Mouse (Mus musculus): ENCODE measurements at regions not wholly inside any gene's neighbourhood (a gene's known extent, or its start where the extent isn't known, plus 50 kb on each side); places are given as distances from the start of the nearest gene placed in this dataset.

DNA sequence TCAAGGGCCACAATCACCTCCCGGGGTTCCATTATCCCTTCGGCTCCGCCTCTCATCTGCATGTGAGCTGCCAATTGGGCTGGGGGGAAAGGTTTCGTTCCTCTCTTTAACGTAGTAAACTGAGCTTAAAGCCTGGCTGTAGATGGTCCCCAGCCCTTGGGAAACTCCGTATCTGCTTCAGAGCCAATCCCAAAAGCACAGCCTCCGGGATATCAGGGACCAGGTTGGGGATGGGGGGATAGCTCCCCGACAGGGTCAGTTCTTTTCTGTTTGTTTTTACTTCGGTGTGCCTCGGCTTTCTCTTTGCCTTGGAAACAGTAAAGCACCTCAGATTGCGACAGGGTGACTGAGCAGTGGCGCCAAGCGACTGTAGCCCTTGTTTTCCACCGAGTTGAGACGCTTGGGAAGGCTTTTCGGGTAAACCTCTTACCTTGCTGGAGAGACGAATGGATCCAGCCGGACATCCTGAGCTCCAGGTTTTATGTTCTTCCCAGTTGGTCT lies 64.5 kb downstream of the Tfap2c start:
- no peak for DNase-seq (ENCODE audit: low read depth)

DNA sequence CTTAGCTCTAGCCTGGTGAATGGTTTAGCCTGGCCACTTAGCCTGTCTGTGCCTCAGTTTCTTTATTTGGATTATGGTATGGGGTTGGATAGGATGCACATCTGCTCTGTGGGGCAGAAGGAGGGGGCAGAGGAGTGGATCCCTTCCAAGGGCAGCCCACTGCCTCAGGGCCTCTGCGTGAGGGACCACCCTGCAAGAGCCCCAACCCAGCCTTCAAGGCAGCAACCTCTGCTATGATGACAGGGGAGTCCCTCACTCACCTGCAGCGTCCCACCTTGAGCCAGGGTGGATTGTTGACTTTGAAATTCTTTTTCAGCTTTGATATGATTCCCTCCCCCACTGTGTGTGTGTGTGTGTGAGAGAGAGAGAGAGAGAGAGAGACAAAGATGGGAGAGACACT lies 65.8 kb downstream of the Tfap2c start:
- no peak for DNase-seq (ENCODE audit: low read depth)

DNA sequence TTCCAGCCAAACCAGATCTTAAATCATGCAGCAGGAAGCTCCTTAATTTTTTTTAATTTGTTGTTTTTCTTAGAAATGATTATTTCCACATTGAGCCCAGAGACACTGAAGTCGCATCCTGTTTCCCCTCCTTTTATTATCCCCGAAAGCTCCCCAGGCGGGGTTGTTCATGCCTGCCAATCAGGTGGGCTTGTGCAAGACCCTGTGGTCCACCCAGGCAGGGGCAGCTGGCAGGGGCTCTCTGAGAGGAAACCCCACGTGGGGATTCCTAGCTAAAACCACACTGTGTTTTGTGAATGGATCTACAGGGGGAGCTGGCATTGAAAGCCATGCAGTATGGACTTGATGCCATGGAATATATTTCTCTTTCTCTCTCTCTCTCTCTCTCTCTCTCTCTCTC lies 66.2 kb downstream of the Tfap2c start:
- DNase-seq (ENCODE audit: low read depth) = no peak

DNA sequence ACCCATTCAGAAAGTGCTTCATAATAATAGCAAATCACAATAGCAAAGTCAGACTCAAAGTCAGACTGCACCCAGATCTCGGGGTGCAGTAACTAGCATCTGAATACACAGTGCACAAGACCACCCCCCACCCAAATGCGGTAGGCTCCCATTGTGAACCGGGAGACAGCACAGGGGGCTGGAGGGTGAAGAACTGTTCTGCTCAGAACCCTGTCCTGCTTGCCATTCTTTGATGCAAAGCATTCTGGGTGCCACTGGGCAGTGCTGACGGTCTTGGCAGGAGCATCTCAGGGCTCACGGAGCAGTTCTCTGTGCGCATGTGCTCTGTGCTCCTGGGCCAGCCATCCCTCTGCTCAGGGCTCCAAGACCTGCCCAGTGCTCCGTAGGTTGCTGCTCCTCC lies 69.8 kb downstream of the Tfap2c start:
- no peak for DNase-seq (ENCODE audit: low read depth)

DNA sequence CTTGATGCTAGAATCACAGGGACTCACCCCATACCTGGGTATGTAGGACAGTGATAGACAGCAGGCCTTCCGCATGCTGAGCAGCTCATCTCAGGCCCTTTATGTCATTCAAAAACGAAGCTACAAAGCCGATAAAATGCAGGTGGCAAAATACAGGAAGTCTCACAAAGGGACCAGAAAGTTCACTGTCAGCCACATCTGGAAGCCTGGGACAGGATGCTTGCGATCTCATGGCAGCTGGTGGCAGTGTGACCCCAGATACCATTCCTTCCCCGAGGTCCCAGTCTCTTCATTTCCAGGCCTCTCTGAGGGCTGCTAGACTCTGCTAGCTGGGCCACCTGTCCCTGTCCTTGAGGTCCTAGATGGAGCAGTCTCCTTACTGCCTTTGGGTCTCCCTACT lies 70.6 kb downstream of the Tfap2c start:
- no peak for DNase-seq (ENCODE audit: low read depth)

DNA sequence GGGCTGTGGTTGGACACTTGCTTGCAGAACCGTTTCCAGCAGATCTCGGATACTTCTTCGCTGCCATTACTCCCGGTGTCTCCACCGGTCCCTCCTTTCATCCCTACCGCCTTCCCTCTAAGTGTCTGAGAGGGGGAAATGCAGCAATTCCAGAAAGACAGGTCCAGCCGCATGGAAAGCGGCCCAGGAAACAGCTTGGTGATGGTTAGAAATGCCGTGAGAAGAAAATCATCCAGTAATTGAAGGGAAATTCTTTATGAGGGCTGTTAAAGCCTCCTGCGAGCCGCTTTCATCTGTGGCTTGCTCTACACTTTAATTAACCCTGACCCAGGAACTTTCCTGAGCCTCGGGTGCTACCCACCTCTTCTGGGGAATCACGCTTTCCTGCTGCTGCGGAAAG lies 74.3 kb downstream of the Tfap2c start:
- no peak for DNase-seq (ENCODE audit: low read depth)

DNA sequence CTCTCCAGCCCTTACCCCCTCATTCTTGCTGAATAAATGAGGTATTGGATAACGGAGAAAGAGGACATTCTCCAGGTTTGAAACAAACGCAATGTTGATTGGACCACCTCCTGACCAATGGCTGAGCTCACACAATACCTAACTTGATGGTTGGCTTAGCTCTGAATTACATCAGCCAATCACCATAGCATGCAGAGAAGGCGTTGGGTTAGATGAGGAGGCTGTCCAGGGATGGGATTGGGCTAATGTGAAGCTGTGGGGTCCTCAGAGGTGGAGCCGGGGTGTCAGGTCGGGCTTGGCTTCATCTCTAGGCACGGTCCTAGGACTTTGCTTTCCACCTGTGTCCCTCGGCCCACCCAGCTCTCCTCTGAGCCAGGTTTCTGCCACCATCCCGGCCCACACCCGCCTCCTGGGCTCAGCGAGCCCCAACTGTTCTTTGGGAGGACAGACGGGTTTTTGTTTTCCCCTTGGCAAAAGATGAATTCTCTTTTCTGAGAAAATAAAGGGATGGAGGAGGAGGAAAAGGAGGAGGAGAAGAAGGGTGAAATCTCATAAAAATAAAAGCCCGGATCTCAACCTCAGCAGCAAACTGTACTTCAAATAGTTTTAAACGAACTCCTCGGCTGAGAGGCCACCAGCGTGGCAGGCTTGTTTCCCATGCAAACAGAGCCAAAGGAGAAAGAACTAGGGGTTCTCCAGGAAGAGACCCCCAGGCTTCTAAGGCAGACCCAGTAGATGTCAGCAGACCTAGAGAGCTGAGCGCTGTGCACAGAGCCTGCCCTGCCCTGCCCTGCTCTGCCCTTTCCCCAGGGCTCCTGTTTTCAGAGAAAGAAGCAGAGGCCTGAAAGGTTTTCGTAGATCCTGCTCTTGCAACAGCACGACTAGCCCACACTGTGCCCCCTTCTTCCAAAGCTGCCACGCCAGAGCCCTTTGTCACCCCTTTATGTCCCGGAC lies 78.2 kb downstream of the Tfap2c start:
- no peak for DNase-seq (ENCODE audit: low read depth)

DNA sequence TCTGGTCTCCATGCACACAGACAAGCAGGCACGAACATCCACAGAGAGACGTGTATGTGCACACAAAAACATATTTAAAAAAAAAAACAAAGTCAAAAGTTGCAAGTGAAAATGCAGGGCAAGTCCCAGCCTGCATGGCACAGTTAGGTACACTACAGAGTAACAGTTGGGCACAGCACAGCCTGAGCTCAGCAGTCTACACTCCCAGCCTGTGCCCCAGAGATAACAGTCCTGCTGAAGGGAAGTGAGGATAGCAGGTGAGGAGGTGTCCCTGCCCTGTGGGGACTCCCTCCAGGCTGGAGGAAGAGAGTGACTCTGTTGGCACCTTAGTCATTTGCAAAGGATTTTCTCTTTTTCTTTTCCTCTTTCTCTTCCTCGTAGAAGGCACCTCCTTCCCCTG lies 80.9 kb downstream of the Tfap2c start:
- DNase-seq (ENCODE audit: low read depth) = no peak

DNA sequence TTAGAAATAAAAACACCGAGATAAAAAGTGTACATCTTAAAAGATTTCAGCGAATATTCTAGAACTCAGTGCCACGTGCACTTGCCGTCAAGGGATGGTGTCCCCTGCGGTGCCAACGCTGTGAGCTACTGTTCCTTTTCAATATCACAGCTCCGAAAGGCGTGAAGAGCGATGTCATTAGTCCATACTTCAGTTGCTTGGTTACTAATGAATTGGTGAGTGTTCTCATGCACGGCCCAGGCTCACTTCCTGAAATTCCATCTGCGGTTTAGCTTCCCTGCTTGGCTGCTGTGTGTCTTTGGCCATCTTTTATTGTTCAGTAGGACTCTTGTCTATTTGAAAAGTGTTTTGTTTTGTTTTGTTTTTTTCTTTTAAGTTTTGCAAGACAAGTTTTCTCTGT lies 93.2 kb downstream of the Tfap2c start:
- DNase-seq (ENCODE audit: low read depth) = no peak

DNA sequence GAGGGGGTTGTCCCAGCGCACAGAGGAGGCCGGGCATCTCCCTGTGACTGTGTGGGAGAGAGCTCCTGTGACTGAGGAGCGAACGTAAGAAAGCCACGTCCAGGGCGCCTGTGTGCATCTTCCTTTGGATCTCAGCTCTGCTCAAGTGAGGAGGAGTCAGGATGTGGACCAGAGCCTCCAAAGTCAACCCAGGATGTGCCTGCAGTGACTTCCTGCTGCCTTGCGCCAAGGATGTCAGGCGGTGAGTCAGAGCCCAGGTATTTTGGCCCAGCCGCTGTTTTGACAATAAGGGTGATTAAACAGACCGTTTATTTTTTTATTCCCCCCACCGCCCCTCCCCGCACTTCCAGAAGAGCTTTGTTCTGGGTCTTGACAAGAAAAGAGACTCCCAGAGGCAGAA lies 94.5 kb downstream of the Tfap2c start:
- DNase-seq (ENCODE audit: low read depth) = no peak

DNA sequence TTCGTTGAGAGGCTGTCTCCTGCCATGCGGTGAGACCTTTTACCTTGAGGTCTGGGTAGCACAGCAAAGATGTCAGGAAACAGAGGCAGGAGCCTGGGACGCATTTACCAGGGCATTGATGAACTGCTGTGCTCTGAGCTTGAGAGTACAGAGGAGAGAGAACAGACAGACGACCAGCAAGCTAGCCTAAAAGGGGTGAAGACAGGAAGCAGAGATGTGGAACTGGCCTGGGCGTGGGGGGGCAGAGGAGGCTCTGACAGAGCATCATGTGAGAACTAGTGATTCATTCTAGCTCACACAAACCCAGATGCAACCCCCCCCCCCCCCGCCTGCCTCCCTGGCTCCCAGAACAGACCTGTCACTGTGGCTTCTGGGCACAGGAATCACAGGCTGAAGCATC lies 95.1 kb downstream of the Tfap2c start:
- DNase-seq (ENCODE audit: low read depth) = no peak

DNA sequence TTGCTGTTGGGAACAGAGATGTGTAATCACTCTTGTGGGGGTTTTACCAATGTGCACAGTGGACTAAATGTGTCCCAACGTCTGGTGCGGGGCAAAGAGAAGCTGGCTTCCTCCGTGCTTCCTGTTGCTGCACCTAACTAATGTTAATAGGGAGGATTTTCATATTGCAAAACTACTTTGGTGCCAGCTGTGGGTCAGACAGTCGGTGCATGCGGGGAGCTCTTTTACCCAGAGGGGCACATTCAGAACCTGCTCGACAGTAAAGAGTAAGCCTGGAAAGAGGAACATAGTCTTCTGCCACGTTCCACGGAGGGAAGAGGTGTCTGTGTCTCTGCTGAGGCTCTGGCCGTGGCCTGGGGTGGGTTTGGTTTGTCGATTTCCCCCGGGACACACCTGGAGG lies 98.7 kb downstream of the Tfap2c start:
- DNase-seq (ENCODE audit: low read depth) = no peak

DNA sequence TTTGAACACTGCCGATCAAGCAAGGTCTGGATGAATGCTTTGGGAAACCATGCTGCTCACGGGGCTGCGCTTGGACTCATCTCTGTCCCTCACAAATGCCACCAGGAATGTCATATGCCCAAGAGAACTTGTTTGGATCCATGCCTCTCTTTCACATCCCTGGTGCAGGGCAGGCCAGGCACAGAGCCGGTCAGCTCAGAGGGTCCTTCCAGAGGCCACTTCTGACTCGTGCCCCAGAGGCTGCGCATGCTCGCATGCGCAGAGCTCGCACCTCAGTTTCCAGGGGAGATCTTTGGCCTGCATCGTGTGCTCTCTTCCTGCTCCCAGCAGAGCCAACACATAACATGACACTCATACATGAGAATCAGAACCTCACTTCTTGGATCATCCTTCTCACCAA lies 111.1 kb downstream of the Tfap2c start:
- DNase-seq (ENCODE audit: low read depth) = no peak

DNA sequence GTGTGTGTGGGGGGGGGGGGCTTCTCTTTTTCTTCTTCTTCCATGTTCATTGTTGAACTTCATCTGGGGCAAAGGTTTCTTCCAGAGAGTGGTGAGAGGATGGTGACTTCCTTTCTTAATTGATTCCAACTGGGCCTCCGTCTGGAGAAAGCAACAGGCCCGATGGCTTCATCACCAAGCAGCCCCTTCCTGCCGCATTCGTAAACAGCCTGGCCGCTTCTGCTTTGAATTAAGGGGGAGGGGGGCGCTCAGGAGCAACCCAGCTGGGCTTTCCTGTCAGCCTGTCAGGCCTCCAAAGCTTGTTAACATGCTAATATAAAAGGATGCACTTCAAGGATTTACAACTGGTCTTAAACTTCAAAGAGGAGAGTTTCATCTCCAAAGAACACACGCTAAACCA lies 111.5 kb downstream of the Tfap2c start:
- no peak for DNase-seq (ENCODE audit: low read depth)

DNA sequence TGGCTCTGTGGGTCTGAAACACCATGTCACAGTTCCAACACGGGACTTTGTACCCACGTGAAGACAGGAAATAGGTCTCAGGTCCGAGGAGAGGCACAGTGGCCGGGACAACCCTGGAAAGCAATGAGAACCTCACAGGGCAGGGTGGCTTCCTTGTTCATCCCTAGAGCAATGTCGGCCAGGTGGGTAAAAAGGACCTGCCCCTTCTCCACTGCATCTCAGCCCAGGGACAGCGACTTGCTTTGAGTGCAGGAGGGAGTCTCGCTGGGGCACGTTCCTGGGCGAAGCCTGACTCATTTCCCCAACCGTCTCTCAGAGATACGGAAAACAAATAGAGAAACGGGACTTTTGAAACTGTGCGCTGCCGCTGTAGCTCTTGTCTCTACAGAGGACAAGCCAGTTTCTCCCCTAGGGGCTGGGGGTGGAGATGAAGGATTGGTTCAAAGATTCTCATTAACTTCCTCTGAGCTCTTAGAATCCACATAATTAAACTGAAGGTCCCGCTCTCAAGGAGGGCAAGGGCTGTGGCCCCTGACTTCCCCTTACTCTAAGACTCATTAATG lies 112.1 kb downstream of the Tfap2c start:
- DNase-seq (ENCODE audit: low read depth) = no peak

DNA sequence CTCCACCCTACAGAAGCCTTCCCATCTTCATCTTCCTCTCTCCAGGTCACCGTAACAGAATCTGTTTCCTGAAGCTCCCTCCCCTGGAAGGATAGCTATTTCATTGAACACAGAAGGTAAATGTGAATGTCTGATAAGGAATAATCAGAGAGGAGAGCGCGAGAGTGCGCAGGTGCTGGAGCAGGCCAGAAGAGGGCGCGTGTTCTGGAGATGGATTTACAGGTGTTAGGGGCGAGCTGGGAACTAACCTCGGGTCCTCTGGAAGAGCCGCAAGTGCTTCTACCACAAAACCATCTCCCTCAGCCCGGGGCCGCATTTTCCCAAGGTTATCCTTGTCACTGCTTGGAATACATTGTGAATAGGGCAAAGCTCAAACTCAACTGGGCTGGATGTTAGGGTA lies 112.8 kb downstream of the Tfap2c start:
- no peak for DNase-seq (ENCODE audit: low read depth)

DNA sequence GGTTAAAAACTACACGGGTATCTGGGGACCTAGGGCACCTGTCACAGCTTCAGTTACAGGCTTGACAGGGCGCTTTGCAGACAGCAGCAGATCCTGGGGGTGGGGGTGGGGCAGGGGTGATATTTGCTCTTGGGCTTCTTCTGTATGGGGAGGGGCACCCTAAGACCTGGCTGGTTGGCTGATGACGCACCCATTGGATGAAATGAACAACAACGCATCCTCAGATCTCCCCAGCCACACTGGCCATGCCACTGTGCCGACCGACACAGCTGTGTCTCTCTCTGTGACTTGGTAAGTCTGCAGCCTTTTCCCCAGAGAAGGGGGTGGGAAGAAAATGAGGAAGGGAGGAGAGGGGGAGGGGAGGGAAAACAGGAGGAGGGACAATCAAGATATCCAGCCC lies 114.3 kb downstream of the Tfap2c start:
- DNase-seq (ENCODE audit: low read depth) = no peak

DNA sequence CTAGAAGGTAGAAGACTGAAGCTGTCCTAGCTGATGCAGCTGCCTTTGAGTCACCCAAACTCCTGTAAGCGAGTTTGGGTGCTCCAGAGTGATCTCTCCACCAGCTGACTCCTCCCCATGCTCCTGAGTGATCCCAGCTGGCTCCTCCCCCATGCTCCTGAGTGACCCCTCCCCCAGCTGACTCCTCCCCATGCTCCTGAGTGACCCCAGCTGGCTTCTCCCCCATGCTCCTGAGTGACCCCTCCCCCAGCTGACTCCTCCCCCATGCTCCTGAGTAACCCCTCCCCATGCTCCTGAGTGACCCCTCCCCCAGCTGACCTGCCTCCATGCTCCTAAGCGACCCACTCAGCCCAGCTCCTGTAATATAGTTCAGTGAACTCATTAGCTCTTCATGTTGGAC lies 123.7 kb downstream of the Tfap2c start:
- no peak for DNase-seq (ENCODE audit: low read depth)

DNA sequence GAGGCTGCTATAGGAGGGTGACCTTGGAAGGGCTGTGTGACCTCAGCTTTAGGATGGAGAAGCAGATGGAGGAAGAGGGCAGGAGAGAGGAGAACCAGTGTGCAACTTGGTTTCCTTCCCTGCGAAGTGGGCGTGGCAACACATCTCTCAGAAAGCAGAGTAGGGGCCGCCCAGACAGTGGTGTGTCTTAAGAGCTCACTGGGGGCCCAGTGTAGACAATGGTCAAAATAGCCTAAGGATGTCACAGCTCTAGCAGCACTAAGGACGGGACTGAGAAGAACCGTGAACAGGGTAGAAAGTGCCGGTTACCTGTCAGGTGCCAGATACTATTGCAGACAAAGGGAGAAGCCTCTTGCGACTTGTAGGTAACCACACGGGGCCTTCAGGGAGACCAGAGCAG lies 125.2 kb downstream of the Tfap2c start:
- DNase-seq (ENCODE audit: low read depth) = no peak

DNA sequence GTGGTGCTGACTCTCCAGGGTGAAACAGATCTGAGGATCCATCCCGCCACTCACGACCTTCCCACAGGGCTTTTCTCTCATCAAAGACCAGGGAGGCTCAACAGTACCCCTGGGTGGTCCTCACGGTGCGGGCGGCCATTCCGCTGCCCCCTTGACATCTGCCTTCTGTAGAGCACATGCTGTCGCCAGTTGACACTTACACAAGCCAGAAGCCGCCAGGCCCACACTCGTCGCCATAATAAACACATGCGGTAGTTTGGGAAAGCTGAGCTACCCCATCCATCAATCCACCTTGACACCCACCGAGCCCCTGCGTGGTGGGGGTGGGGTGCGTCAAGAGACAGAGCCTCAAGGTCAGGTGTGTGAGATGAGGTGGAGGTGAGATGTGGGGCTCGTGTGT lies 125.7 kb downstream of the Tfap2c start:
- no peak for DNase-seq (ENCODE audit: low read depth)

DNA sequence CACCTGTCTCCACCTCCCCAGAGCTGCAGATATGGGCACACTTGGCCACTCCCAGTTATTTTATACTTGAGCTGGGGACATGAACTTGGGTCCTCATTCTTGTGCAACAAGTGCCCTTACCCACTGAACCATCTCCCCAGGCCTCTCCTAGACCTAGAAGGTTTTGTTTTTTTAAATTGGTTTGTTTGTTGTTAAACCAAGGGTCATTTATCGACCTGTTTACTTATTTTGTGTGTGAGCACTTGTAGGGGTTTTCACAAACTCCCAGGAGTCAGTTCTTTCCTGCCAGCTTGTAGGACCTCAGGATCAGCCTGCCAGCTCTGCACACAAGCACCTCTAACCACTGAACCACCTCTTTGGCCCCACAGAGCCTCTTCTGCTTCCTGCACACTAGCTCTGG lies 140.8 kb downstream of the Tfap2c start:
- no peak for DNase-seq (ENCODE audit: low read depth)

DNA sequence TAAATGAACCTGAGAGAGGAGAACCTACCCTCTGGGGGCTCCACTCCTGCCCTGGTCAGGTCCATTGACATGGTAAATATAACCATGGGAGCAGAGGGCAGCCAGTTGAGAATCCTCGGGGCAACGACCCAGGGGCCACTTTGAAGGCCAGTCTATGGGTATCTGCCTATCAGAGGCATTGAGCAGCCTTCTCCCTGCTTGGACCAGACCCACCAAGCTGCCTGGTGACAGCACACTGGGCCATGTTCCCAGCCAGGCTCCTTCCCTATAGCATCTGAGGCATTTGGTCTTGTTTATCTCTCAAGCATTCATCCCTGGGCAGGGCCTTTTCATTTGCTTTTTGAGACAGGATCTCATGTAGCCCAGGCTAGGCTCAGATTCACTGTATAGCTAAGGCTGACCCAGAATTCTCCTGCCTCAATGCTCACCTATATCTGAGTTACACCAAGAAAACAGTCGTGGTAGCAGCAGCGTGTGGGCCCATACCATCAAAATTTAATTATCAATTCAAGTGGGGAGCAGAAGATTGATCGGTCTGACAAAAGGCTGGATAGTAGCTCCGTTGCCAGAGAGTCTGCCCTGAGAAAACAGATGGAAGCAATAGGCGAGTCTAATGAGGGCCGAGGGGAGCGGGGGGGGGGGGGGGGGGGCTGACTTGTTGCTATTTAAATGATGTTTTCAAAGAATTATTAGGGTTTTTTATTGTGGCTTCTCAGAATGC lies 141.7 kb downstream of the Tfap2c start:
- DNase-seq (ENCODE audit: low read depth) = no peak

DNA sequence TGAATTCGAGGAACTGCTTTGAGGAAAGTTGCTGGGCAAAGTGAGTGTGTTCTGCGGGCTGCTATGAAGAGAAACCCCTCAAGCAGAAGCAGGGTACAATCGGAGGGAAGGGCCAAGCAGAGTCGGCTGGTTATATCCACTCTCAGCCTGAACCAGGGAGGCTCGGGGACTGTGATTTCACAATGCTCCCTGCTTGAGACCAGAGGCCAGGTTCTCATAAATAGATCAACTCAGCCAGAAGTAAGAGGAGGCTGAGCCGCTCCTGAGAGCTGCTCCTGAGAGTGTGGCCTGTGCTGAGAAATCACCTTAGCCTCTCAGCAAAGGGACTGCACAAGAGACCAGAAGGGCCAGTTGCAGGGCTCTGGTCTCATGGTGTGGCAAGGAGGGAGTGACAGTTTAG lies 149.6 kb downstream of the Tfap2c start:
- no peak for DNase-seq (ENCODE audit: low read depth)
